Mouse (Mus musculus) c-Kit-positive CD71-positive TER-119-positive erythroid progenitor cells, embryonic 14.5 days (primary cell): ENCODE data around the gene Hist1h4j.
A peak's percentile ranks its signal among the peaks of the same experiment; 100 is the strongest.

Source experiments
- DNase-seq: peaks from one replicate; pipeline ENCODE4 v3.0.0-alpha.2; 2013; ENCODE audit warnings: low spot score

Hist1h4j gene

DNA sequence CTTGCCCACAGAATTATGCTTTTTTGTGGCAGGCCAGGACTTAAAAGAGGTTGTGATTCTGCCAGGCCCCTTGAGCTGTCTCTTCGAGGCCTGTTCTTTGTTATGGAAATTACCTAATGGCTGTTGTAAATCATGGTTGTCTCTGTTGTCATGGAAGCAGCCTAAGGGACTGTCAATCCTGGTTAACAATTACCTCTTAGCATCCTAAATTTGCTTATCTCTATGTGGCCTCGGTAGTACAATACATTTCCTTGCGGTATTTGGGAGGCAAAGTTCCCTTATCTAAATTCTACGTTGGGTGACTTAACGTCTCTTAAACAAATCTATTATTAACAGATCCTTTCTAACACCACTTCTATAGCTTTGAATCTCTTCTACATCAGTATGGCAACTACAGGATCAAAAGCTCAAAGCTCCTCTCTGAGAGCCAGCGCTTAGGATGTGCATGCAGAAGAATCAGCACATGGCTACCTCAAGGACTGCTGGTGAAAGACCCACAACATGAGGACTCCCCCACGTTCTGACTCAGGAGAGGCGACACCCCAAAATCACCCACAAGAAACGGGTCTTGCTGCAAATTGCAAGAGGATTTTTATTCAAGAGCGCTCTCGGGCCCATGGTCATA, 6.8 kb upstream of the Hist1h4j start:
- DNase-seq: no peak

DNA sequence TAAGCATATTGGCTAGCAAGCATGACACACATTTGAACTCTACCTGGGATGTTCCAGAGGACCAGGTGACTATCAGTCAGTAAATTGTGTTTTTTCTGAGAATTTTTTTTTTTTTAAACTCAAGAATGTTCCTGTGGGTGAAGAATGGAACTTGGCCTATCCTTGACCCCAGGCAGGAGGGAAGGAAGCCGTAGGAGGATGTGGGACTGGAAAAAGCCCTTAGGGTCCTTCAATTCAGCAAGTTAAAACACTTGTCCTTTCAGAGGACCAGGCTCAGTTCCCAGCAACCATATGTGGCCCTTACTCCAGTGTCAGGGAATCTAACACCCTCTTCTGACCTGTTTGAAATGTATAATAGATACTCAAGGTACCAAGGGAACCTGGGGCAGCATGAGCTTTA, 5.3 kb upstream of the Hist1h4j start:
- no peak for DNase-seq

DNA sequence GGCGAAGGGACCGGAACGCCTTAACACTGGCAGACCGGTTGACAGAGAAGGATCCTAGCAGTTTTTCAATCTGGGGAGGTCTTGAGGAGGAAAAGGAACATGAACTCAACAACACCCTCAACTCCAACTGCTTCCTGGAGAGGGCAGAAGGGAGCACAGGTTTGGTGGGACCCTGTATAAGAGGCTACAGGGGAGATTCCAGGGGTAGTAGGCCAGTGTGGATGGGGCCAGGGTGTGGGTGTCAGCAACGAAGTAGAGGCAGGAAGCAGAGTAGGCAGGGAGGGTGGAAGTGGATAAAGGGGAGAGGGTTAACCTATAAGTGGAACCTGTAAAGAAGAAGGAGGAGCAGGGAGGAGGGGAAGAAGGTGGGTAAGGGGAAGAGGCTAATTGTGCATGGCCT, 1.4 kb upstream of the Hist1h4j start:
- DNase-seq: no peak

DNA sequence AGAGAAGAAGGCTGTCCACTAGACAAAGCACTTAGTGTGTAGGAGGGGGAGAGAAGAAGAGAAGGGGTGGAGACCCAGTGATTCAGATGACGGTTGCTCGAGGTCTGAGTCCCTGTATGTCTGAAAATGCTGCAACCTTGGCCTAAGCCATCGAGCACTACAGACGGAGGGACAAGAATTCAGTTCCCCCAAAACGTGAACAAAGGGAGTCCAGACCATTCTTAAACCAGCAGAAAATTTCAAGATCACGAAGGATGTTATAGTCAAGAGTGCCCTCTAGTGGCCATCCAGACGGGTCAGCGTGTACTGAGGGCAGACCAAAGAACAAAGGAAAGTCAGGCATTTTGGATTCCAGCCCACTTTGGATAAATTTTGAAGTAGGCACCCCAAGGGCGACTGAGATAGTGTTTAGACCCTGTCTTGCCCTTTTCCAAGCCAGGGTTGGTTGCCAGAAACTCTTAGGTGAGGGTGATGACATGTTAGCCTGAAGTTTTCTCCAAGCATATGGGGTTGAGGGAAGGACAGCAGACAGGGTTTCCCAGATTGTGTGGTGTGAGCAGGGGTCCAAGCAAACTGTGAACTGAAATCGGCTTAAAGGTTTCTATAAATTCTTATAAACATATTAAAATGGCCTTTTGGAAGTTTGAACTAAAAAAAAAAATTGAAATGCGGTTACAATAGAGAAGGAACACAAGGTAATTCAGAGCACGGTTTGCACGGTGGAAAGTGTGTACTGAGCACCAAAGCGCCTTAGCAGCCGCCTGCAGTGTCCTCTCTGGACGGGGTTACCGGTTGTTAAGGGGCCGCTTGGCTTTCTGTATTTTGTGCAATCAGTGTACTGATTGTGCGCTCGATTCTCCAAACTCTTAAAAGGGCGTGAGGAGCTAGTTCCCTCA, 606 bp upstream of the Hist1h4j start:
- peak; percentile 91 for DNase-seq

DNA sequence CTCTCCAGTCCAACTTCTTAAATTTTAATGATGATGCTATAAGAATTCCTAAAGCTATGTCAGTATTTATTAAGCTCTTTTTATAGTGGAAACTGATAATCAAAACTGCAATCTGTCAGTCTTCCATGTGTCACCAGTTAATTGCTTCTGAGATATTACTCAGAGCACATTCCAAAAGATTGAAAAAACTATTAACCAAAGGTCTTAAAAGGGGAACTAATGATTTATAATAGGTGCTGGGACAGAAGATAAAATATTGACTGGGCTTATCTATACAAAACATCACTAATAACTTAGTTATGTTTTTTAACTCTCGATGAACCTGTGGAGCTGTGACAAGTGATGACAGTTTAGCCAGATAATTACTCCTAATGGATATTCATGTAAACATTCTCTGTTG, 10.1 kb downstream of the Hist1h4j start:
- DNase-seq: no peak

DNA sequence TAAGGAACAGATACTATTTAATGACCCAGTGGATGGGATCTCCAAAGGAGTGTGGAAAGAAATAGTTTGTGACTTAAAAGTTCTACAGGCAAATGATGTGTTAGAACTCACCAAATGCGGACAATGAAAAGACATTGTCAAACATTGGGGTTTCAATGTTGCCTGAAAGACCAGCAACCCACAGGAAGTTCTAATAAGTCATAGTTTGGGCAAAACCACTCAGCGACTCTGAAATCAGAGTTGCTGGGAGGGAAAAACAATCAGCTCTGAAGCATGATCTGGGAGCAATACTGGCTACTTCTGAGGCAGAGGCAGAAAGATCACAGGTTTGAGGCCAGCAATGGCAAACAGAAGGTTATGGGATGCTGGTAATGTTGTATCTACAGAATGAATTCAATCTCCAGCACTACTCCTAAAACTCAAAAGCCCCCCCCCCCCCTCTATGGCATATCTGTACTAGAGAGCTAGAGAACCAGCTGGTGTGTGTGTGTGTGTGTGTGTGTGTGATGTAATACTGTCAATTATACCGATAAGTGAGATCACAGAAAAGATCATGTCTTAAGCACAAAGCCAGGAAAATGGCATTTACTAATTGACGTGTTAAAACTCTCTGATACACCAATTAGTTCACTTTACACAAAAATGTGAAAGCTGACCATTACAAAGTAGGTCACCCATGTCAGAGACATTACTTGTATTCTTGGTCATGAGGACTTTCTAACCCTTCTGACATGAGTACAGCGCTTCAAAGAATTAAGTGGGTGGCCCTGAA, 14.7 kb downstream of the Hist1h4j start:
- peak; percentile 64 for DNase-seq

DNA sequence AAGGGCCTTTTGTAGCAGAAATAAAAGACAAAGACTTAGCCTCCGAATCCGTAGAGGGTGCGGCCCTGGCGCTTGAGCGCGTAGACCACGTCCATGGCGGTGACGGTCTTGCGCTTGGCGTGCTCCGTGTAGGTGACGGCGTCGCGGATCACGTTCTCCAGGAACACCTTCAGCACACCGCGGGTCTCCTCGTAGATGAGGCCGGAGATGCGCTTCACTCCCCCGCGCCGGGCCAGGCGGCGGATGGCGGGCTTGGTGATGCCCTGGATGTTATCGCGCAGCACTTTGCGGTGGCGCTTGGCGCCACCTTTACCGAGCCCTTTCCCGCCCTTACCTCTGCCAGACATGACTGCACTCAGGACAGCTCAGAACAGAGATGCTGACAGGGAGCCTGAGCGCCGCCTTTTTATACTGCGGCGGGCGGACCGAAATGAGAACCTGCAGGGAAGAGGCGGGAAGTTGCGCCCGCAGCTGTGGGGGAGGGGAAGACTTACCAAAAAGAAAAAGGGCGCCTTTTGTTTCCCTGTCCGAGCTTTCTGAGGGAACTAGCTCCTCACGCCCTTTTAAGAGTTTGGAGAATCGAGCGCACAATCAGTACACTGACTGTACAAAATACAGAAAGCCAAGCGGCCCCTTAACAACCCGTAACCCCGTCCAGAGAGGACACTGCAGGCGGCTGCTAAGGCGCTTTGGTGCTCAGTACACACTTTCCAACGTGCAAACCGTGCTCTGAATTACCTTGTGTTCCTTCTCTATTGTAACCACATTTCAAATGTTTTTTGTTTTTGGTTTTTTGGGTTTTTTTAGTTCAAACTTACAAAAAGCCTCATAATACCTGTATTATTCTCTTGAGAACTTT, 15.5 kb downstream of the Hist1h4j start, which contains the start of gene Hist1h4k:
Hist1h4k (minus strand) TSS at position 347 of the 859 bp plus-strand sequence.
- peak; percentile 93 for DNase-seq

DNA sequence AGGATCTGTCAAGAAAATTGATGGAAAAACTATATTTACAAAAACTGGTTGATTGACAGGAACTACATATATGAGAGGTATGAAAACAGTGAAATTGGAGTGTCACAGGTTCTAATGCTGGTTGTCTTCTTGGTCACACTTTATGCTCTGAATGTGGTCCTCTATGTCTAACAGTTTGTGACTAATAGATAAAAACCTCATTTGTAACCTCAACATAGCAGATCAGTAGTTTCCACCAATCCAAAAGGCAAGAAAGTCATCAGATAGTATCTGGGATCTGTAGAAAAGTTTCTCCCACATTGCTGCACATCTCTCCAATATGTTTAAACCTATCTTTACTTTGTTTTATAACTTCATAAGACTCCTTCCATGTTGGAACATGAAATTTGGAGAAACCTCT, 16.6 kb downstream of the Hist1h4j start:
- peak; percentile 54 for DNase-seq

DNA sequence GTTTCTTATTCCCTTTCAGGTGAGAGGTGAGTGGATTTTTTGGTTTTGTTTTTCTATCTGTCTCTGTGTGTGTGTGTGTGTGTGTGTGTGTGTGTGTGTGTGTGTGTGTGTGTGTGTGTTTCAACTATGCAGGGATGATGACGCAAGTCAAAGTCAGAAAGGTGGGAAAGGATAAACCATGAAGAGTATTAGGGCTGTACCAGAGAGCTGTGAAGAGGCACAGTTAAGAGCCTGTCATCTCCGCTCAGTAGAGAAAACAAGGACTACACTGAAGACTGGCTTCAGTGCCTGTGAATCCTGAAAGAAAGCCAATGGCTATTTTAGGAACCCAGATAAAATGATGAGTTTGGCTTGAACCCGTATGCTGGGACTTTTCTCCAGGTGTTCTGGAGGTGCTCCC, 17.0 kb downstream of the Hist1h4j start:
- DNase-seq: peak; percentile 47

DNA sequence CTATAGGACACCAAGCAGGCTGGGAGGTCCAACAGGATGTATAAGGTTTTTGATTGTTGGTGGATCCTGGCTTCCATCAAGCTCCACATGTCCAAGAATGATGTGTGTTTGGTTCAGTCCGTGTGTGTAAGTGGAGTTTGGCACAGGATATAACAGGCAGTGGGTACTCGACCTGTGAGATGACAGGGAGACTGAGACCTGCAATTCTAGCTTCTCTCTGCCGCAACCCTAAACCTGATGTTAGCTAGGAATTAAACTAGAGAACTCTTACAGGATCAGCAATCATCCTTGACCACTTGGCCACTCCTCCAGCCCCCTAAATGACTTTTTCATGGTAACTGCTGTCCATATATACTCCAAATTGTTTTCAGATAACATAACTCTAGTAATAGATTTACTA, 17.5 kb downstream of the Hist1h4j start:
- DNase-seq: no peak

DNA sequence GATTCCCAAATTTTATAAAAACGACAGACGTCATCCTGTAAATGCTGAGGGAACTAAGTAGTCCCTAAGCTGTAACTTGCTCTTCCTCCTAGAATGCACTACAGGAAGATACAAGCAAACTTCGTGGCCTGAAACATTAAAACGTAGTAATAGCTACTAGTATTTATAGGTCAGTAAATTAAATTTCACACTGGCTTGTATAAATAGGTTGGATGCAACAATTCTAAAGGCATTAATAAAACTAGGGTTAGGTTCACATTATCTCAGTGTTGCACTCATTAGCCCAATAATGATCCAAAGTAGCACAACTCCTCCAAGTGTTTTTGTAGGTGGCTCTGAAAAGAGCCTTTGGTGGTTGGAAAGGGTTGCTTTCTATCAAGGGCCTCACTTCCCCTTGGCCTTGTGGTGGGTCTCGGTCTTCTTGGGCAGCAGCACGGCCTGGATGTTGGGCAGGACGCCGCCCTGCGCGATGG, 18.2 kb downstream of the Hist1h4j start:
- peak; percentile 73 for DNase-seq

DNA sequence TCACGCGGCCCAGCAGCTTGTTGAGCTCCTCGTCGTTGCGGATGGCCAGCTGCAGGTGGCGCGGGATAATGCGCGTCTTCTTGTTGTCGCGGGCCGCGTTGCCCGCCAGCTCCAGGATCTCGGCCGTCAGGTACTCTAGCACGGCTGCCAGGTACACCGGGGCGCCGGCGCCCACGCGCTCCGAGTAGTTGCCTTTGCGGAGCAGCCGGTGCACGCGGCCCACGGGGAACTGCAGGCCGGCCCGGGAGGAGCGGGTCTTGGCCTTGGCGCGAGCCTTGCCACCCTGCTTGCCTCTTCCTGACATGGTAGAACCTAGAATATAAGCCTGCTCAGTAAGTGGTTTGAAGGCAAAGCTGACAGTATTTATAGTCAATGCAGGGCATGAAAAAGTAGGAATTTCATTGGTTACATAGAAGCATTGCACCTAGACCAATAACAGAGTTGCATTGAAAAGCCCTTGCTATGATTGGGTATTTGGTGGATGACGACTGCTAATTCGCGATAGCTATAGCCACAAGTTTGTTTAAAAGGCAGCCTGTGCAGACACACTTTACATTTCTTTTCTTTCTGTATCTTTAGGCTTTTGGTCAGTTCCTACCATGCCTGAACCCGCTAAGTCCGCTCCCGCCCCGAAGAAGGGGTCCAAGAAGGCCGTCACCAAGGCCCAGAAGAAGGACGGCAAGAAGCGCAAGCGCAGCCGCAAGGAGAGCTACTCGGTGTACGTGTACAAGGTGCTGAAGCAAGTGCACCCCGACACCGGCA, 18.8 kb downstream of the Hist1h4j start, which contains the start of the genes Hist1h2ak and Hist1h2bn:
Hist1h2ak (minus strand) TSS at position 304 of the 762 bp plus-strand sequence.
Hist1h2bn (plus strand) TSS at position 600 of the 762 bp plus-strand sequence.
- peak; percentile 99 for DNase-seq

DNA sequence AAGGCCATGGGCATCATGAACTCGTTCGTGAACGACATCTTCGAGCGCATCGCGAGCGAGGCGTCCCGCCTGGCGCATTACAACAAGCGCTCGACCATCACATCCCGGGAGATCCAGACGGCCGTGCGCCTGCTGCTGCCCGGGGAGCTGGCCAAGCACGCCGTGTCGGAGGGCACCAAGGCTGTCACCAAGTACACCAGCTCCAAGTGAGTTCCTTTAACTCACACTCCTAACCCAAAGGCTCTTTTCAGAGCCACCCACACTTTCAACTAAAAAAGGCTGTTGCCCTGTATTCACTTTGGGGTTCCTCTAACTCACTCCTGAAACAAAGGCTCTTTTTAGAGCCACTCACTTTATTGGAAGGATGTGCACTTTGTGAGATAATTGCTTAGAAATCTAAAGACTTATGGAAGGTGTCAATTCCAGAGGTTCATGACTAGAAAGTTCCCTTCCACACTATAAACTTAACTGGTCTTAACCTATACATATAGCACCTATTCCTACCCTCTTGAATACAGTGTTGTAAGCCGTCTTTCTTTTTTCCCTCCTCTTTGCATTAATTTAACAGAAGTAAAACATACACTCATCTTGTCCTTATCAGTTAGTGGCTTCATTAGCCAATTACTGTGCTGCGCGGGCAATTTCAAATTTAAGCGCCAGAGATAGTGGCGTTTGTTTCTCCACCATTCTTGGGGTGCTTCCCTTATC, 19.6 kb downstream of the Hist1h4j start:
- DNase-seq: peak; percentile 91

DNA sequence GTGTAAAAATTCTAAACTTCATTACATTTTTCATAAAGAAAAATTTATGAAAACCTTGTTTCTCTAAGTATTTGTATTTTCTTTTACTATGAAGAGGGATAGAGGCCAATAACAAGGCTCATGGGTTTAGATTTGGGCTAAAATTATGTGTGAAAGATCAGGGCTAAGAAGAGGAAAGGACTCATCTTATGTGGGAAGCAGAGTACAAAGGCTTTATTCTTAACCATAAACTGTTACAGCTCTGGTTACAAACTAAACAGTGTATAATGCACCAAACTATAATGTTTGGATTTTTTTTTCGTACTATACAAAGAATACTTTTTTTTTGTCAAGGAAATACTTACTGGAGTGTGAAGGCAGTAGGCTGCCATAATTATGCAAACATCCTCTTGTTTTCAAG, 20.8 kb downstream of the Hist1h4j start:
- DNase-seq: no peak

DNA sequence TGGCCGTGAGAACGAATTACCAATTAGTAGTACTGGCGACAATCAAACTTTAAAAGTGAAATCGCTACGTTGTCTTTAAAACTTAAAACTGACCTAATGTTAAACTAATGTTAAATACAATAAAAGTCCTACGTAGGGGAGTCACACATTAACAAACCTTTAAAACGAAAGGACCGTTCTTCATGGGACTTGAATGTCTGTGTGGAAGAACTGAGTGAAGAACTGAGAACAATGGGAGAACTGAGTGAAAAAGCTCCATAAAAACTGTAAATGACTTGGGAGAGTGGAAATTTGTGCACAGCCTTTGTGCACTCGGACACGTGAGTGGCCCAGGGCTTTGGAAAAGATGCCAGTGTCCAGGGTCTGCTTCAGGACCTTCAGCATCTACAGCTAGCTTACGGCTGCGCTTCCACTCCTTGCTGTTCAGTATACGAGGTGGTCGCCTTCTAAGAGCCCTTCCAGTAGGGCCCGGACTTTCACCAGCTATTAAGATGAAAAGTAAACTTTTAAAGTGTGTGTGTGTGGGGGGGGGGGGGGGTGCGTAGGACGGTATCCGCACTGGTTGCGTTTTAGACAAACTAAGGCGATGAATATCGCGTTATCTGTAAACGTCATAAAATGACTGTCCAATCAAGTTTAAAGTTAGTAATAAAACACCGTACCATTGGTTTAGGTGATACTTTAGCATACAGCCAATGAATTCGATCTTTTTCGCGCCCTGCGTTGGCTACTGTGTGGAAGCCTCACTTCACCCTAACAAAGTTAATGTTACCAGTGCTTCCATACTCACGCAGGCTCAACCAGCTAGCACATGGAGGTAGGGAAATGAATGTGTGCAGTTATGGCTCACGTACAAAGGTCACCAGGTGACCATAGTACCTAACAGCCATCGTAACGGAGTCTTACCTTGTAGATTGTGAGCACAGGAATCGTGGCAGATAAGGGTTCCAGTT, 44.2 kb downstream of the Hist1h4j start:
- DNase-seq: peak; percentile 92

DNA sequence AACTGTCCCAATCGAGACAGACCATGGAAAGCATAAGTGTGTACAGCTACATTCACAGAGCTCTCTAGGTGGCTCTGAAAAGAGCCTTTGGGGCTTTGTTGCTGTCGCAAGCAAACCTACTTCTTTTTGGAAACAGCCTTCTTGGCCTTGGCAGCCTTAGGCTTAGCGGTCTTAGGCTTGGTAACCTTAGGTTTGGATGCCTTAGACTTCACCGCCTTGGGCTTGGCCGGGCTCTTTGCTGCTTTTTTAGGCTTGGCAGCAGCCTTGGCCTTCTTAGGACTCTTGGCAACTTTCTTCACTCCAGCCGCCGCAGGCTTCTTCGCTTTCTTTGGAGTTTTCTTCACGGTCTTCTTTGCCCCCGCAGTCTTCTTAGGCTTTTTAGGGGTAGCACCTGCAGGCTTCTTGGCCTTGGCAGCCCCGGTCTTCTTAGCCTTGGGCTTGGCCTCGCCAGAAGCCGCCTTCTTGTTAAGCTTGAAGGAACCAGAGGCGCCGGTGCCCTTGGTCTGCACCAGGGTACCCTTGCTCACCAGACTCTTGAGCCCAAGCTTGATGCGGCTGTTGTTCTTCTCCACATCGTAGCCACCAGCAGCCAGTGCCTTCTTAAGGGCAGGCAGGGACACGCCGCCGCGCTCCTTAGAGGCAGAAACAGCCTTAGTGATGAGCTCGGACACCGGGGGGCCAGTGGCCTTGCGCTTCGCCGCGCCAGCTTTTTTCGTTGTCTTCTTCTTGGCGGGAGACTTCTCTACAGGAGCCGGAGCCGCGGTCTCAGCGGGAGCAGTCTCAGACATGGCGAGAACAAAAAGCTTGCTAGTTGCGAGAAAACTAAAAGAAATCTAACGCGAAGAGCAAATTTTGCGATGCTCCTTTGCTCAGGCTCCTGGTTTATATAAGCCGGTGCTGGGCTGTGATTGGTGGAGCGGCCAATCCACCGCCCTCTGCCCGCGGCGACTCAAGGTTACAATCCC, 45.2 kb downstream of the Hist1h4j start, which contains the start of gene Hist1h1b:
Hist1h1b (minus strand) TSS at position 859 of the 965 bp plus-strand sequence.
- peak; percentile 93 for DNase-seq

DNA sequence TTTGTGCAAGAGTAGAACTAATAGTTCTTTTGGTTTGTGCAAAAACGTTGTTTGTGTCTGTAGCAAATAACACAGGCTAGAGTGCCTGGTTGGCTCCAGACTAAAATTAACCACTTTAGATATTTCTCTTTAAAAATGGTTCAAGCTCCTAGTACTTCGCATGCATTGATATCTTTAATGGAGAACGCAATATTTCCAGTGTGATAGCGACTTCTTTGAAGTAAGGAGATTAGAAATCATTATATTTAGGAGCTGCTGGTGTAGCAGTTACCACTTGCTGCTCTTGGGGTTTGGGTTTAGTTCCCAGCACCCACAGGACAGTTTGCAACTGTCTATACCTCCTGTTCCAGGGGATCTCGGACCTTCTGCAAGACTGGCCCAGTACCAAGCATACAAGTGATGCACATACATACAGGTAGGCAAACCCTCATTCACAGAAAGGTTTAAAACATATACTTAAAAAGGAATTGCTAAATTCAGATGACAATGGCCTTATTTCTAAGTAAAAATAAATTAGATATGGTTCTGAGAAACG, 46.2 kb downstream of the Hist1h4j start:
- peak; percentile 56 for DNase-seq
